Mouse (Mus musculus): ENCODE results near the gene Gm49510.

GRCm38 (mm10) chr15:78936403-78936802 is 36.9 kb downstream of the Gm49510 start:
- TF ChIP-seq CTCF (IDR thresholded peaks at IDR 0.05; ENCODE audit: insufficient read depth, low read length) (no peak), POLR2A (IDR thresholded peaks at IDR 0.05; ENCODE audit: borderline replicate concordance, extremely low read depth, low read depth, low read length) (no peak)

Measured in lung, adult 2 months (tissue).